Mouse (Mus musculus) CH12.LX (cell line): ENCODE data around the gene Stn1. TPM values are rescaled to one million over a fixed set of nuclear protein-coding genes. Genes with fewer than 3 reads are reported as not detected.

Experiments used
- DNase-seq: peaks from one replicate; pipeline ENCODE4 v3.0.0-alpha.2; 2013; ENCODE audit errors: extremely low read depth
- H3K27ac ChIP-seq: 2 replicates; pipeline ENCODE4 v1.5.1; 2012; ENCODE audit warnings: low read depth, mild to moderate bottlenecking, control low read depth, moderate library complexity; ENCODE audit not compliant: insufficient read depth
- H3K27me3 ChIP-seq: replicated peaks from 2 replicates; pipeline ENCODE3; 2012; ENCODE audit warnings: inconsistent platforms
- H3K36me3 ChIP-seq, 2 experiments: replicated peaks in 1 of 2; 2 replicates each; pipeline versions ENCODE3 to v1.6.1; 2012; ENCODE audit warnings: inconsistent platforms in 1 of 2, low read length in 1 of 2, mild to moderate bottlenecking in 1 of 2, mixed read lengths in 1 of 2, moderate library complexity in 1 of 2; ENCODE audit not compliant: control insufficient read depth in 1 of 2, insufficient read depth in 1 of 2
- H3K4me1 ChIP-seq, 2 experiments: 2 replicates each; pipeline ENCODE4 v1.6.1; 2012; ENCODE audit warnings: inconsistent platforms in 1 of 2, moderate library complexity in 1 of 2; ENCODE audit not compliant: insufficient read depth in 2 of 2, control insufficient read depth in 1 of 2
- H3K4me2 ChIP-seq: 2 replicates; pipeline ENCODE4 v1.6.1; 2012; ENCODE audit warnings: low read depth, mild to moderate bottlenecking, control low read depth; ENCODE audit not compliant: poor library complexity, insufficient read depth, severe bottlenecking
- H3K4me3 ChIP-seq, 3 experiments: fragments of 150-350 bp in 1 of 3; sonication (generic) in 1 of 3; replicated peaks in 1 of 3; 2 replicates each; pipeline versions ENCODE3 to v1.5.1; 2011 to 2012; ENCODE audit warnings: low read depth in 2 of 3, low read length in 2 of 3, mild to moderate bottlenecking in 2 of 3, moderate library complexity in 2 of 3, control low read depth in 1 of 3, improper control_type of control experiment in 1 of 3, inconsistent platforms in 1 of 3, mixed read lengths in 1 of 3; ENCODE audit not compliant: poor library complexity in 1 of 3
- H3K79me2 ChIP-seq: replicated peaks from 2 replicates; pipeline ENCODE4 v1.6.1; 2012; ENCODE audit warnings: mild to moderate bottlenecking, moderate library complexity; ENCODE audit not compliant: control insufficient read depth, poor library complexity, insufficient read depth, severe bottlenecking; ENCODE audit errors: extremely low read depth
- H3K9ac ChIP-seq: 2 replicates; pipeline ENCODE4 v1.6.1; 2012; ENCODE audit warnings: low read depth, mild to moderate bottlenecking, control low read depth, moderate library complexity; ENCODE audit not compliant: insufficient read depth
- H3K9me3 ChIP-seq: replicated peaks from 2 replicates; pipeline ENCODE3; 2012; ENCODE audit warnings: low read length, inconsistent platforms, mixed read lengths
- CHD2 ChIP-seq: IDR thresholded peaks from 2 replicates; pipeline ENCODE4 v1.6.1; 2011; ENCODE audit warnings: low read length, improper control_type of control experiment
- CTCF ChIP-seq, 2 experiments: IDR thresholded peaks in 1 of 2; conservative IDR thresholded peaks in 1 of 2; 2 replicates each; pipeline ENCODE4 v1.5.1; 2011 to 2012; ENCODE audit warnings: low read depth in 2 of 2, low read length in 2 of 2, improper control_type of control experiment in 1 of 2, inconsistent platforms in 1 of 2, mild to moderate bottlenecking in 1 of 2, moderate library complexity in 1 of 2
- E2F4 ChIP-seq: IDR thresholded peaks from 2 replicates; pipeline ENCODE4 v1.6.1; 2011; ENCODE audit warnings: low read depth, low read length, improper control_type of control experiment; ENCODE audit not compliant: insufficient replicate concordance
- HCFC1 ChIP-seq: IDR thresholded peaks from 2 replicates; pipeline ENCODE4 v1.6.1; 2012; ENCODE audit warnings: low read depth, mild to moderate bottlenecking, inconsistent platforms, low read length, improper control_type of control experiment
- IRF4 ChIP-seq: IDR thresholded peaks from 2 replicates; pipeline ENCODE4 v1.6.1; 2014; ENCODE audit warnings: low read depth, mild to moderate bottlenecking, inconsistent platforms, low read length, improper control_type of control experiment
- JUN ChIP-seq: IDR thresholded peaks from 2 replicates; pipeline ENCODE4 v1.6.1; 2011; ENCODE audit warnings: low read depth, mild to moderate bottlenecking, low read length, improper control_type of control experiment, moderate library complexity; ENCODE audit not compliant: insufficient read depth
- JUND ChIP-seq: conservative IDR thresholded peaks from 2 replicates; pipeline ENCODE4 v1.6.1; 2011; ENCODE audit warnings: low read depth, low read length, improper control_type of control experiment
- MAFK ChIP-seq: IDR thresholded peaks from 2 replicates; pipeline ENCODE4 v1.6.1; 2011; ENCODE audit warnings: low read length, improper control_type of control experiment; ENCODE audit not compliant: insufficient replicate concordance
- MAZ ChIP-seq: IDR thresholded peaks from 2 replicates; pipeline ENCODE4 v1.6.1; 2012; ENCODE audit warnings: low read depth, mild to moderate bottlenecking, inconsistent platforms, low read length, improper control_type of control experiment, moderate library complexity
- MYC ChIP-seq: IDR thresholded peaks from 2 replicates; pipeline ENCODE4 v1.6.1; 2011; ENCODE audit warnings: low read depth, mild to moderate bottlenecking, improper control_type of control experiment, low read length
- NELFE ChIP-seq: IDR thresholded peaks from 2 replicates; pipeline ENCODE4 v1.6.1; 2011; ENCODE audit warnings: low read depth, low read length, improper control_type of control experiment
- POLR2AphosphoS2 ChIP-seq: IDR thresholded peaks from 2 replicates; pipeline ENCODE4 v1.6.1; 2011; ENCODE audit warnings: low read depth, low read length, improper control_type of control experiment
- RAD21 ChIP-seq: IDR thresholded peaks from 2 replicates; pipeline ENCODE4 v1.6.1; 2011; ENCODE audit warnings: low read depth, mild to moderate bottlenecking, low read length, improper control_type of control experiment, moderate library complexity
- SIN3A ChIP-seq: IDR thresholded peaks from 2 replicates; pipeline ENCODE4 v1.6.1; 2012; ENCODE audit warnings: low read length, improper control_type of control experiment, inconsistent platforms
- SMC3 ChIP-seq: IDR thresholded peaks from 2 replicates; pipeline ENCODE4 v1.6.1; 2011; ENCODE audit warnings: low read depth, low read length, improper control_type of control experiment
- TBP ChIP-seq: conservative IDR thresholded peaks from 2 replicates; pipeline ENCODE4 v1.6.1; 2011; ENCODE audit warnings: low read depth, low read length, improper control_type of control experiment
- UBTF ChIP-seq: IDR thresholded peaks from 2 replicates; pipeline ENCODE4 v1.6.1; 2012; ENCODE audit warnings: low read depth, mild to moderate bottlenecking, inconsistent platforms, low read length, improper control_type of control experiment, moderate library complexity
- USF1 ChIP-seq: IDR thresholded peaks from 2 replicates; pipeline ENCODE4 v1.6.1; 2014; ENCODE audit warnings: low read depth, mild to moderate bottlenecking, inconsistent platforms, low read length, improper control_type of control experiment
- USF2 ChIP-seq: conservative IDR thresholded peaks from 2 replicates; pipeline ENCODE4 v1.6.1; 2011; ENCODE audit warnings: low read depth, low read length, improper control_type of control experiment
- ZC3H11A ChIP-seq: IDR thresholded peaks from 2 replicates; pipeline ENCODE4 v1.6.1; 2012; ENCODE audit warnings: low read depth, mild to moderate bottlenecking, inconsistent platforms, low read length, improper control_type of control experiment
- dilution Hi-C: fragments of 300-500 bp; cut with MboI; formaldehyde crosslinking; loops from 2 replicates; pipeline ENCODE4 v1.14.3; 2020; ENCODE audit warnings: low sequenced_read_pairs; ENCODE audit not compliant: extremely low pct_unique_long_range_greater_than_20kb, extremely low pct_ligation_motif_present
- in situ Hi-C: fragments of 300-500 bp; cut with MboI; formaldehyde crosslinking; loops from 3 replicates; pipeline ENCODE4 v1.14.3; 2019; ENCODE audit warnings: low sequenced_read_pairs, low pct_ligation_motif_present, low pct_unique_long_range_greater_than_20kb, mixed read lengths
- polyA plus RNA-seq: library from polyadenylated mRNA; unstranded; fragments of >175 nt; gene quantifications from 2 replicates; pipeline ENCODE4 v1.2.1, GENCODE M21; 2012; ENCODE audit warnings: low read depth; ENCODE audit not compliant: insufficient read length
- total RNA-seq, 2 experiments: library from RNA; depleted of rRNA; stranded (reverse); fragments of 300-350 nt in 1 of 2; fragments of >200 nt in 1 of 2; gene quantifications; 2 replicates each; pipeline ENCODE4 v1.2.3; 2012 to 2014

Stn1 gene
- total and polyA plus RNA-seq, 3 experiments: 18.3 to 35.7 (median 25.3) TPM

DNA sequence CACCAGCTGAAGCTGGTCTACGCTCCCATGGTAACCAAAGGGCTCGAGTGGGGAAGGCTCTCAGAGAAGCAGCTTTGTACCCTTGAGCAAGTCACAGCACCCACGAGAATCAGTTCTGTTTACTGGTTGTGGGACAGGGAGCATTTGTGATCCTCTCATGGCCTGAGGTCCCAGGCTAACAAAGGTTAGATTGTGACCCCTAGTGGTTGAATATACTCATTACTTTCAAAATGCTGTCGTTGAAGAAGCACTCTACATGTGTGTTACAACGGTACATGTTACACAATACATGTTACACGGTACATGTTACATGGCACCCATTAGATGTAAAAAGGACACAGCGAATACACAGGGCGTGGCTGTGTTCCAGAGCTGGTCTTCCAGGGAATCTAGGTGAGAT lies 34.7 kb downstream of the Stn1 start:
- dilution Hi-C loops (no loop called here), in situ Hi-C loops (loop anchor here (5.0 kb wide), 1 partner anchor 140 kb away; no protein-coding TSS in a partner anchor)
- DNase-seq: peak; percentile 61
- Histone ChIP-seq H3K4me1 (peaks cover 0 to 4% of the 10 kb centered on the region in 2 experiments; a peak in 2 of 4 replicates), H3K9ac (no peak overlapping the region), H3K4me3 (no peak overlapping the region), H3K27ac (no peak overlapping the region), H3K79me2 (no peaks in the 10 kb centered on the region), H3K4me2 (no peak overlapping the region), H3K27me3 (no peaks in the 10 kb centered on the region), H3K9me3 (no peaks in the 10 kb centered on the region), H3K36me3 (peaks cover 0 to 45% of the 10 kb centered on the region in 2 experiments)
- TF ChIP-seq SMC3 (peak; percentile 82), RAD21 (peak; percentile 88), ZC3H11A (peak; percentile 48), IRF4 (no peak), CTCF (conservative IDR thresholded peaks at IDR 0.05 in 1 of 2, IDR thresholded peaks at IDR 0.05 in 1 of 2; ENCODE audit: low read depth in 2 of 2, low read length in 2 of 2) (peak; percentile 53 to 86; a peak in 3 of 4 replicates), CHD2 (no peak)

DNA sequence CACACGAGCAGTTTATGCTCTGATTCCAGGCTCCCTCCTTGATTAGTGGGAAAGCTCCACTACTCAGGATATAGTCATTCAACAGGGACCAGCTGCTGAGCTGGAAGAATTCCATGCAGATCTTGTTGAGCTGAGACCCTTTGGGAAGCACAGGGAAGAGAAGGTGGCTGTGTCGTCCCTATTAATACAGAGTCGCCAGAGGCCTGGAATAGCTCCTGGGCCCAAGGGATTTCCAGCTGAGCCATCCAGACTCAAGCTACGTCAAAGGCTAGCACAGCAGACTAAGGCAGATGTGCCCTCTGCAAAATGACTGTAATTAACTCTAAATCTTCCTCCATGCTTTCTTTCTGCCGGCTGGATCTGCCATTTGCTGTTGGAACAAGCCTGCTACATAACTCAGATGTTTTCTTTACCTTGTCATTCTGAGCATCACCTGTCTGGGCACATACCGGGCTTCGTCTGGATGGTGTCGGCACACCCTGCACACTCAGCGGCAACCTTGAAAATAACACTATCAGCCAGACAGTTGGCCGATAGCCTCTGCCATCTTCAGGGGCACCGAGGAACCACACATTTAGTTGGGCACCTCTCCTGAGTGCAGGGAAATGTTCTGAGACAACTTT lies 36.8 kb downstream of the Stn1 start:
- in situ Hi-C loops (loop anchor here (5.0 kb wide), 1 partner anchor 138 kb away; no protein-coding TSS in a partner anchor), dilution Hi-C loops (no loop called here)
- no peak for DNase-seq
- no peaks in the 10 kb centered on the region for H3K79me2 ChIP-seq
- no peaks in the 10 kb centered on the region for H3K4me1 ChIP-seq
- H3K36me3 ChIP-seq: peaks cover 0 to 30% of the 10 kb centered on the region in 2 experiments
- no peaks in the 10 kb centered on the region for H3K9me3 ChIP-seq
- H3K27me3 ChIP-seq: no peaks in the 10 kb centered on the region
- no peak overlapping the region for H3K9ac ChIP-seq
- H3K4me3 ChIP-seq: no peak overlapping the region
- no peak for TF ChIP-seq ZC3H11A
- no peak for TF ChIP-seq E2F4
- no peak for TF ChIP-seq UBTF
- TF ChIP-seq MAZ: no peak
- no peak for TF ChIP-seq USF1
- TF ChIP-seq SIN3A: no peak
- no peak for TF ChIP-seq USF2
- no peak for TF ChIP-seq CTCF (conservative IDR thresholded peaks at IDR 0.05 in 1 of 2, IDR thresholded peaks at IDR 0.05 in 1 of 2; ENCODE audit: low read depth in 2 of 2, low read length in 2 of 2)
- no peak for TF ChIP-seq JUN
- TF ChIP-seq MAFK: no peak
- no peak for TF ChIP-seq MYC
- TF ChIP-seq JUND: no peak
- TF ChIP-seq TBP: no peak
- TF ChIP-seq POLR2AphosphoS2: no peak
- TF ChIP-seq HCFC1: no peak
- TF ChIP-seq NELFE: no peak
- no peak overlapping the region for H3K27ac ChIP-seq
- H3K4me2 ChIP-seq: no peak overlapping the region
